Mouse (Mus musculus): ENCODE data around the gene Gm5678.
"Not testable (repeated sequence)": the region's sequence is repeated elsewhere in the genome, so short reads cannot be mapped to it uniquely, and the experiment has no call there.

Gene Gm5678

GRCm38 (mm10) chr16:93606146-93606545 is 21.8 kb upstream of the Gm5678 start:
- no peak for ATAC-seq (ENCODE audit: insufficient number of reproducible peaks, low FRiP score, low TSS enrichment)

DNA sequence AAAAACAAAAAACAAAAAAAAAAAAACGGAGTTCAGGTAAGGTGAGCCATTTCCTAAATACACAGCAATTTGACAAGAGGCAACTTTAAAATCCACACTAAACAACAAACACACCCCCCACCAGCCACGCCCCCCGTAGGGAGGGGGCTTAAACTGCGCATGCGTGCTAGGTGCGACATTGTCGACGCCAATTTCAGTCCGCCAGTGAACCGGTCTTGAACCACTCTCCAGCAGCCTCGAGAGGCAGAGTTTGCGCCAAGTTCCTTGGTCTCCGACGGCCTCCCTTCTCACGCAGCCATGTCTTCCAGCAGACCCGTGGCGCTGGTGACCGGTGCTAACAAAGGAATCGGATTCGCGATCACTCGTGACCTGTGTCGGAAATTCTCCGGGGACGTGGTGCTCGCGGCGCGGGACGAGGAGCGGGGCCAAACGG is 20.2 kb upstream of the Gm5678 start:
- ATAC-seq (ENCODE audit: insufficient number of reproducible peaks, low FRiP score, low TSS enrichment): no peak

- no peak for ATAC-seq (ENCODE audit: insufficient number of reproducible peaks, low FRiP score, low TSS enrichment)
Observed at GRCm38 (mm10) chr16:93608731-93609130, 19.2 kb upstream of the Gm5678 start.

DNA sequence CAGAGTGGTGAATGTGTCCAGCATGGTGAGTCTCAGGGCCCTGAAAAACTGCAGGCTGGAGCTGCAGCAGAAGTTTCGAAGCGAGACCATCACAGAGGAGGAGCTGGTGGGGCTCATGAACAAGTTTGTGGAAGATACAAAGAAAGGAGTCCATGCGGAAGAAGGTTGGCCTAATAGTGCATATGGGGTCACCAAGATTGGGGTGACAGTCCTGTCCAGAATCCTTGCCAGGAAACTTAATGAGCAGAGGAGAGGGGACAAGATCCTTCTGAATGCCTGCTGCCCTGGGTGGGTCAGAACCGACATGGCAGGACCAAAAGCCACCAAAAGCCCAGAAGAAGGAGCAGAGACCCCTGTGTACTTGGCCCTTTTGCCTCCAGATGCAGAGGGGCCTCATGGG is 18.1 kb upstream of the Gm5678 start:
- ATAC-seq (ENCODE audit: insufficient number of reproducible peaks, low FRiP score, low TSS enrichment): no peak

- ATAC-seq (ENCODE audit: insufficient number of reproducible peaks, low FRiP score, low TSS enrichment): no peak
Observed at GRCm38 (mm10) chr16:93610961-93611360, 16.9 kb upstream of the Gm5678 start.

DNA sequence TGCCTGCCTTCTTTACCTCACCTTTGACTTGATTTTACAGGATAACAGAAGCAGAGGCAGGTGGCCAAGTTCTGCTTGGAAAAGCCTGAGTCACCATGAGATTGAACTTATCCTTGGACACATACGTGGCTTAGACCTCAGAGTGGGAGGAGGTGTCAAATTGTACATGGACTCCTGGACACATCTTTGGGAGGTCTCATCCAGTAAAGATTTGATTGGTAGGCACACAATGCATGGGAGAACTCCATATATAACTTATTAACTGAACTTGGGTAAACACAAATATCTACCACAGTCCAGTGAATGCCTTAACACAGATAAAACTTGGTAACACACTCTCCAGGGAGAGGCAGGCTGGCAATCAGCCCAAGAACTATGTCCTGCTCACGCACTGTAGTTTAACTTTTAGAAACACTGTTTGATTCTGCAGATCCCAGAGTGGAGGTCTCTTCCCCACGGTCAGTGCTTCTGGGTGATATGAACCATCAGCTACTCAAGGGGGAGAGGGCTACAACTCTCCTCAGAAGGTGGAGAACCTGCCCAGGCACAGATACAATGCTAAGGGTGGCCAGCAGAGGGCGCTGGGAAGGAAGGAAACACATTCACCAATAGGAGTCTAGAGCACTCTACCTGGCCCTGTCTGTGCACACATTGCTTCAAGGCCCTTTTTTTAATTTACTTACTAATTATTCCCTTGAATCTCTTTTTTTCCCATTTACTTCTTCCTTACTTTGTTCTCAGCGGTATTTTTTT is 12.6 kb upstream of the Gm5678 start:
- ATAC-seq (ENCODE audit: insufficient number of reproducible peaks, low FRiP score, low TSS enrichment): peak; percentile 52; the same call in 1 of the 2 replicates

- not testable (repeated sequence) for ATAC-seq (ENCODE audit: insufficient number of reproducible peaks, low FRiP score, low TSS enrichment)
Observed at GRCm38 (mm10) chr16:93623759-93624158, 4.1 kb upstream of the Gm5678 start.

GRCm38 (mm10) chr16:93624671-93625070 is 3.2 kb upstream of the Gm5678 start:
- ATAC-seq (ENCODE audit: insufficient number of reproducible peaks, low FRiP score, low TSS enrichment): no peak

GRCm38 (mm10) chr16:93626745-93627144 is 1.2 kb upstream of the Gm5678 start:
- no peak for ATAC-seq (ENCODE audit: insufficient number of reproducible peaks, low FRiP score, low TSS enrichment)

DNA sequence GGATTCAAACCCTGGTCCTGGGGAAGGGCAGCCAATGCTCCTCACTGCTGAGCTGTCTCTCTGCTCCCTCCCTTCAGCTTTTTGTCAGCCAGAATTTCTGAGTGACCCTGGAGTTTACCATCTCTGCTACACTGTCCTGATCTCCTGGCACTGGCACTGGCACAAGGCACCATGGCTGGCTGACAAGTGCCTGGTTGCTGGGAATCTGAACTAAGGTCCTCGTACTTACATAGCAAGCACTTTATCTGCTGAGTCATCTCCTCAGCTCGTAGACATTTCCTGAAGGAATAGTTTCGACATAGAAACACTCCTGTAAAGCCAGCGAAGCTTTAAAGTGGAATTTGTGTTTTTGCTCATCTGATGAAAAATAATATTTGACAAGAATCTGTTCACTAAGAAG is 16.1 kb downstream of the Gm5678 start:
- ATAC-seq (ENCODE audit: insufficient number of reproducible peaks, low FRiP score, low TSS enrichment): no peak

- no peak for ATAC-seq (ENCODE audit: insufficient number of reproducible peaks, low FRiP score, low TSS enrichment)
Observed at GRCm38 (mm10) chr16:93648441-93649183, 20.7 kb downstream of the Gm5678 start.

DNA sequence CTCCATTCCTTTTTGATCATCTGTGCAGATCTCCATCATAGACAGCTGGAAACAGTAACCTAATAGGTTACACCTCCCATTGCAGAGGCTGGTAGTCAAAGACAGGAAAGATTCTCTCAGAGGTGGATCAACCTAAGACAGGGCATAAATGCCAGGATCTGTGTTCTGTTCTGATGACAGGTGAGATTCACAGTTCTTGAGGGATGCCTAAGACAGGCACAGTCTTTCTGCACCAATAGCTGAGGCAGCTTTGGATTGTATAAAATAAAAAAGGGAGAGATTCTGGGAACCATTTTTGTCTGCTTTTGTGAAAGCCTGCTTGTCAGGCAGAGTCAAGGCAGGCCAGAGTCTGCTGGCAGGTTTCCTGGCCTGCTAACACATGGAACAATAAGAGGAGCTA is 40.1 kb downstream of the Gm5678 start:
- no peak for ATAC-seq (ENCODE audit: insufficient number of reproducible peaks, low FRiP score, low TSS enrichment)

DNA sequence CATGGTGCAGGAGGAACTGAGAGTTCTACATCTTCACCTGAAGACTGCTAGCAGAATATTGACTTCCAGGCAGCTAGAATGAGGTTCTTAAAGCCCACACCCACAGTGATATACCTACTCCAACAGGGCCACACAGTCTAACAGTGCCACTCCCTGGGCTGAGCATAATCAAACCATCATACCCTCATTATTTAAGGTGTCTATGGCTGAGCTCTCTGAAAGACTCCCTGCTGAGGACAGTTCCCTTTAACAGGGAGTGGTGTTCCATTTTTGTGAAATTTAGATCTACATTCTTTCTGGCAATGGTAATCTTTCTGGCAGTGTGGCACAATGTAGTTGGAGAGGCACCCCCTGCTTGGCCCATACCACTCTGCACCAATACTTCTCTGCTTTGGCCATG is 41.6 kb downstream of the Gm5678 start:
- ATAC-seq (ENCODE audit: insufficient number of reproducible peaks, low FRiP score, low TSS enrichment): no peak

- not testable (repeated sequence) for ATAC-seq (ENCODE audit: insufficient number of reproducible peaks, low FRiP score, low TSS enrichment)
Observed at GRCm38 (mm10) chr16:93670466-93670865, 42.6 kb downstream of the Gm5678 start.

GRCm38 (mm10) chr16:93671064-93671463 is 43.2 kb downstream of the Gm5678 start:
- ATAC-seq (ENCODE audit: insufficient number of reproducible peaks, low FRiP score, low TSS enrichment): no peak

DNA sequence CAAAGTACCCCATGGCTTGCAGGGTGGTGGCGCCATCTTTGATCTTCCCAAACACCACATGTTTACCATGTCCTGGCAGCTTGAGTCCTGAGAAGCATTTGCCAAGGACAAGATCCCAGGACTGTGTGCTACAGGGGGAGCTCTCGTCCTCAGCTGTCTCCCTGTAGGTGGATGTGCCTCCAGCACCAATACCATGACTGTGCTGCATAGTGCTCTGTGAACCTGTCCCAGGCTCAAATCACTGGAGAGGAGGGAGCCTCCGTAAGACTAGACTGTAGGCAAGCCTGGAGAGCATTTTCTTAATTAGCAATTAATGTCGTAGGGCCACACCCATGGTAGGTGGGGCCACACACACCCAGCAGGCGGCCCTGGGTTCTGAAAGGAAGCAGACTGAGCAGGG is 48.5 kb downstream of the Gm5678 start:
- ATAC-seq (ENCODE audit: insufficient number of reproducible peaks, low FRiP score, low TSS enrichment): no peak

- ATAC-seq (ENCODE audit: insufficient number of reproducible peaks, low FRiP score, low TSS enrichment): no peak
Observed at GRCm38 (mm10) chr16:93678206-93678605, 50.3 kb downstream of the Gm5678 start.

DNA sequence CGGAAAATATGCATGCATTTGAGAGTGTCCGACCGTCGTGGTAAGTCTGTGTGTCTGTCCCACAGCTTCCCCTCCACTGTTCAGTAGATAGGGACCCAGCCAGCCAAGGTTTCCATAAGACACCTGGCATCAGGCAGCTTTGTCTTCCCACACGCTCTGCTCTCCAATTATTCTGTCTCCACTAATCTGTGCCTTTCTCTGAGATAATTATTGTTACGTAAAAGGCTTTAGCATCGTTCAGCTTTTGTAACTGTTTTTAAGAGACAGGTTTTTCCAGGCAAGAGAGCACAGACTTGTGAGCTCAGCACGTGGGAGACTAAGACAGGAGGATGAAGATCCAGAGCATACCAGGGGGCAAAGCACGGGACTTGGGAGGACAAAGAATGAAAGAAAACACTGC is 51.3 kb downstream of the Gm5678 start:
- no peak for ATAC-seq (ENCODE audit: insufficient number of reproducible peaks, low FRiP score, low TSS enrichment)
